Mouse (Mus musculus): Measurements from ENCODE around the gene Prpf40a.

Gene Prpf40a

DNA sequence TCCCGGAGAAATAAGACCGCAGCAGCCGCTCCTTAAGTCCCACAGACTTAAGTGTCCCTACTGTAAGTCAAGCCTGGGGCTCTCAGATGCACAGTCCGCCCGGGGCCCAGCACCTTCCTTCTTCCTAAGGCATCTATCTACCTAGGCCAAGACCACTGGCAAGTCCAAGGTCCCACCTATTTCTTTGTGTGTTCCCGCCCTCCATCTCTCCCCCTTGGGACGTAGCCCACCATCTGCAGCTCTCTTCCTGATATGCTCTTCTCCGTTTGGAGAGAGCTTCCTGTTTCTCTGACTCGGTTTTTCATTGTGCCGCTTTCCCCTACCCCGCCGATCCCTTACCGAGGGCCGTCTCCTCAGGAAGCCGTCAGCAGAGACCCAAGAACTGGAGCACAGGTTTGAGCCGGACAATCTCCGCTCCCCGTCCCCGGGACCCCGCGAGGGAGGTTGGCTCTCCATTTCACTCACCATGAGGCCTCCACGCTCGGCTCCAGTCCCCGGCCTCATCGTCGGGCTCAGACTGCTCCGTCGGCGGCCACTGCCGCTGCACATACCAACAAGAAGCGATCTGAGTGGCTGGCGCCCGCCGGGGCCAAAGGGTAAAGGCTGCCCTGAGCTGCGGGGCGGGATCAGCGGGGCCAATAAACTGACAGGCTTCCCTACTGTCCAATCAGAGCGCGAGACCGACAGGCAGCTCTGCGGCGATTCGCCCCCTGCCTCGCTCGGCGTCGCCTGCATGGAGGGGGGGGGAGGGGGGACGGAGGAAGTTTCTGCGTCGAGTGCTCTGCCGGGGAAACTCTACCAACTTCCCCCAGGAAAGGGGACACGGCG, at the start of gene Prpf40a:
Gene Prpf40a (minus strand): TSS at position 601 of the 828 bp plus-strand sequence.
- DNase-seq (ENCODE audit: low read depth, low spot score) = peak; percentile 97

- no peak for DNase-seq (ENCODE audit: low read depth, low spot score)
These were observed 31.2 kb upstream of the Prpf40a start for GRCm38 (mm10) chr2:53222242-53222641.

- no peak for DNase-seq (ENCODE audit: low read depth, low spot score)
These were observed 22.4 kb upstream of the Prpf40a start for GRCm38 (mm10) chr2:53213493-53213892.

DNA sequence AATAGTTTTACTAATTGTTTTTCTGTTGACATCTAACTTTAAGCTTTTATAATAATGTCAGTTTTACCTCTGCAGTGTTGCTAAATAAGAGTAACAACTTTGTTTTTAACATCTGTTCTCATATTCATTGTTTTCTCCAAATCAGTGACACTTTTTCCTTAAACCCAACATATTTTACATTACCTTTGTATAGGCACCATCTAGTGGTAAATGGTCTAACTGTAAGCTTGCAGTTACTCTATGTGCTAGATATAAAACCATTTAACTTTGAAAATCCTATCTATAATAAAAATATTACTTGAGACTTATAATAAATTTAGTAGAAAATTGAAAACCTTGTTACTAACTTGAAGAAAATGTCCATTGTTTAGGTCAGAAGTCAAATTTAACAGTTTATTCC, 15.7 kb upstream of the Prpf40a start:
- DNase-seq (ENCODE audit: low read depth, low spot score) = no peak

DNA sequence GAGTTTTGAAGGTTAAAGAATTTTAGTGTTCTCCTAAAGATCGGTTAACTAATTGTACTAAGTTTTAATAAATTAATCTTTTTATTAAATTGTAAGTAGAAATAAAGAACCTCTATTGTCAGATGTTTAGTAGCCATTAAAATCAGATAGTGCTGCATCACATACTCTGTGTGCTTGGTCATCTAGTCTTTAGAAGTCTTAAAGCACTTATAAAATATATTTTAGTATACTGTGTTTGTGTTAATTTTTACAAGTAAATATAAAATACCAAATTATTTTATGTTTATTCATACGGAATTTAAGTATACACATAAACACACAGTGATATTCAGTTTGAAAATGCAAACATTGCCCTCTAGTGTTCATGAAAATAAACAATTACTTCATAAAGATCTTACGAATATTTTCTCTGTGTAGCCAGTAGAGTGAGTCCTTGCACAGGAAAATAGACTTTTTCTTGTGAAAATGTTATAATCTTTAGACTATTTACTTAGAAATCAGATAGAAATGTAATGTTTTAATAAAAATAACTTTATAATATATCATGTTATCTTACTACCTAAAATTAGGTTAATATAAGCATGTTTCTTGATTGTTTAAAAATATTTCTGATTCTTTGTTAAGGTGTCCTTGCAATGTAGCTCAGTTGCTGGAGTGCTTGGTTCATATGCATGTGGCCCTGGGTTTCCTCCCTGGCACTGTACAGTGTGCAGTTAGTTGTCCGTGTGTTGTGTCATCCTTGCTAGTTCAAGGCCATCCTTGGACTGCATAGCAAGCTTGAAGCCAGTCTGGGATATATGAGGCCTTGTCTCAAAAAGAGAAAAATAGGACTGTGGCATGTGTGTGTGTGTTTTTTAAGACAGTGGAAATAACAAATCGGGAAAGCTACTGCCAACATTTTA, 13.5 kb upstream of the Prpf40a start:
- no peak for DNase-seq (ENCODE audit: low read depth, low spot score)

GRCm38 (mm10) chr2:53200164-53200885, 9.2 kb upstream of the Prpf40a start:
- DNase-seq (ENCODE audit: low read depth, low spot score) = no peak

DNA sequence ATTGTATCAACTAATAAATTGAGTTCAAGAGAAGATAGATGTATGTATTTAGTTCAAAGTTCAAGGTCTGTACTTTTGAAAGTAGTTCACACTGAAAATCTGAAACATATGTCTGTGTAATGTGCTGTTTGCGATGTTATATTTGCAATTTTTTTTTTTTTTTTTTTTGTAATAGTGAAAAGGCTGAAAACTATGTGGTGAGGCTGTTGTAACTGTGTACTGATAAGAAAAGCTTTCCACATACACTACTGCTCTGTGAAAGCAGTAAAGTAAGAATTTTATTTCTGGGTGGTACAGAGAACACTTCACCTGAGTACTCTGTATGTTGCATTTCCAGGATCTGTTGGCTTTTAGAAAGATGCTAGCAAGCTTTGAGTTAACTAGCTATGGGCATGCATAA, 8.1 kb upstream of the Prpf40a start:
- DNase-seq (ENCODE audit: low read depth, low spot score) = no peak

DNA sequence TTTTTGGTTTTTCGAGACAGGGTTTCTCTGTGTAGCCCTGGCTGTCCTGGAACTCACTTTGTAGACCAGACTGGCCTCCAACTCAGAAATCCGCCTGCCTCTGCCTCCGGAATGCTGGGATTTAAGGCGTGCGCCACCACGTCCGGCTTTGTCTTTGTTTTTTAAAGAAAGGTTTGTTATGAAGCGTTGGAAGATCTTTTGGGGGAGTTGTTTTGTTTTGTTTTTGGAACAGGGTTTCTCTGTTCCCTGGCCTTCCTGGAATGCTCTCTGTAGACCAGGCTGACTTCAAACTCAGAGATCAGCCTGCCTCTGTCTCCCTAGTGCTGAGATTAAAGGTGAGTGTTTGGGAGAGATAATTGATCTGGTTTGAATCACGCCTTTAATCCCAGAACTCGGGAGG, 5.3 kb upstream of the Prpf40a start:
- no peak for DNase-seq (ENCODE audit: low read depth, low spot score)

- peak; percentile 41 for DNase-seq (ENCODE audit: low read depth, low spot score)
These were observed 1.3 kb upstream of the Prpf40a start for GRCm38 (mm10) chr2:53192386-53192785.

GRCm38 (mm10) chr2:53191523-53192220, 588 bp upstream of the Prpf40a start, which contains the start of gene Arl6ip6:
TSS of gene Arl6ip6 (plus strand) at chr2:53191726.
- DNase-seq (ENCODE audit: low read depth, low spot score) = peak; percentile 89

DNA sequence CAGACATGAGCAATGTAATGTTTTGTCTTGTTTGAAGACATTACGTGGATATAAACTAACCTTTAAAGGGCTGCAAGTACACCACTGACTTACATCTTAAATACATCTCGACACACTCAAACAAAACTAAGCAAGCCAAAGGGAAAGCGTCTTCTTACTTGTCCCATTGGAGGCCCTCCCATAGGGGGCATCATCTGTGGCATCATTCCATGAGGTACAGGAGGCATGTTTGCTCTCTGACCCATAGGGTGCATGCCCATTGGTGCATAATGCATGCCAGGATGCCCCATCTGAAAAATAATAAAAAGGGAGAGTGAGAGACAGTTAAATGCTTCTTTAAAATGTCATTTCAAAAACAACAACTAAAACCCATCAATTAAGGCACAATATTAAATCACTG, 1.3 kb downstream of the Prpf40a start:
- DNase-seq (ENCODE audit: low read depth, low spot score) = no peak

DNA sequence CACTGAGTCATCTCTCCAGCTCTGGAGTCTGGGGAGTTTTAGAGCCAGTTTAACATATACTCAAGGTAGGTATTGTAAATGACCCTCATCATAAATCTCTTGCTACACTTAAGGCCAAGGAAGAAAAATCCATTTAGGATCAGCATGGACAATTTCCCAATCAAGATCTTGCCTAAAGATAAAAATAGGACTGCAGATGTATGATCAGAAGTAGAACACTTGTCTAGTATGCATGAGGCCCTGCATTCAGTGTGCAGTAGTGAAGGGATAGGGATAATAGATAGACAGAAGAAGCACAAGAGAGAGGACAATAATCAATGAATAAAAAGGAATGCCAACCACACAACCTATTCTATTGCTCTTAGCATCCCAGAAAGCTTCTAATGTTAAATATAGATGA, 11.2 kb downstream of the Prpf40a start:
- no peak for DNase-seq (ENCODE audit: low read depth, low spot score)

GRCm38 (mm10) chr2:53178966-53179365, 12.1 kb downstream of the Prpf40a start:
- DNase-seq (ENCODE audit: low read depth, low spot score) = no peak

- no peak for DNase-seq (ENCODE audit: low read depth, low spot score)
These were observed 17.1 kb downstream of the Prpf40a start for GRCm38 (mm10) chr2:53173966-53174365.

DNA sequence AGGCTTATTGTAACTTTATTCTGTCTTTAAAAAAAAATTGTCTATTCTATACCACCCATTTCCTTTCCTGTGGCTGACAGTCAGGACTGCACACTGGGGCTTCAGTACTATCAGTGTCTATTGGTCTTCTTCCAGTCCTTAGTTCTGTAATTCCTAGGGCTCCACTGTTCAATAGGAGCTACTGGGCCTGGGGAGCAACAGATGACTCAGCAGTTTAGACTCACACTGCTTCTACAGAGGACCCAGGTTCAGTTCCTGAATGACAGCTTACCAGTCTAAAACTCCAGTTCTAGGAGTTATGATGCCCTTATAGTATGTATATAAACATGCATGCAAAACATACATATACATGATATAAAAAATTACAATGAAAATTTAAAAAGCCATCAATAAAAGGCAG, 44.2 kb downstream of the Prpf40a start:
- DNase-seq (ENCODE audit: low read depth, low spot score) = no peak

- DNase-seq (ENCODE audit: low read depth, low spot score) = no peak
These were observed 59.5 kb downstream of the Prpf40a start for GRCm38 (mm10) chr2:53131567-53131966.

DNA sequence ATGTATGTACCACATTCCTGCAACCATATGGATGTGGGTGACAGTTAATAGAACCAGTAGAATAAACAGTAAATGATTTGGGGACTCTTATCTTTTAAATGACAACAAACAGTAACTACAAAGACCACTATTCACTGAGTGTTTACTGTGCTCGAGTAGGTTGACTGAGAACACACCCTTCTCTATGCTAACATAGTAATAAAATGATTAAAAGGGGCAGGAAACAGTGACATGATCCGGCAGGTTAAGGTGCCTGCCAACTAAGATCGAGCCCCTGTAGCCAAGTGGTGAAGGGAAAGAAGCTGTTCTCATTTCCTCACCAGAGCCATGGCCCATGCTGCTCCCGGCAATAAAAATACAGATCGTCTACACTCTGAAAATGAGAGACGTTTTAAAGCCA, 62.0 kb downstream of the Prpf40a start:
- no peak for DNase-seq (ENCODE audit: low read depth, low spot score)

GRCm38 (mm10) chr2:53125998-53126397, 65.1 kb downstream of the Prpf40a start:
- no peak for DNase-seq (ENCODE audit: low read depth, low spot score)

DNA sequence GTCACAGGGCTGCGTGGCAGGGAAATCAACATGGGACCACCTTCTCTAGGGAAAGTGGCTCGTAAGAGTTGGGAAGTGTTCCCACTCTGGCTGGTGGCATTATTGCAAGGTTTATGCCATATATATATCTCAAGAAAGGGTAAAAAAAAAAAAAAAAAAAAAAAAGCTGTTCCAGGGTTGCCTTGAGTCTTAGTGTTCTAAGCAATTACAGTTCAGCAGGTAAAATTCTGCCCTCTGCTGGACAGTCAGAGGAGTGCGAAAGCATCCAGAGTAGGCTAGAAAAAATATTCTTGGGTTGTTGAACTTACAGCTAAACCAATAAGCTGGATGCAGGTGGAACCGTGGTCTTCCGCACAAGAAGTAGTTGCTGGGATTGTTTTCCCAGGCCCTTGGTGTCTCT, 69.3 kb downstream of the Prpf40a start:
- peak; percentile 4 for DNase-seq (ENCODE audit: low read depth, low spot score)

DNA sequence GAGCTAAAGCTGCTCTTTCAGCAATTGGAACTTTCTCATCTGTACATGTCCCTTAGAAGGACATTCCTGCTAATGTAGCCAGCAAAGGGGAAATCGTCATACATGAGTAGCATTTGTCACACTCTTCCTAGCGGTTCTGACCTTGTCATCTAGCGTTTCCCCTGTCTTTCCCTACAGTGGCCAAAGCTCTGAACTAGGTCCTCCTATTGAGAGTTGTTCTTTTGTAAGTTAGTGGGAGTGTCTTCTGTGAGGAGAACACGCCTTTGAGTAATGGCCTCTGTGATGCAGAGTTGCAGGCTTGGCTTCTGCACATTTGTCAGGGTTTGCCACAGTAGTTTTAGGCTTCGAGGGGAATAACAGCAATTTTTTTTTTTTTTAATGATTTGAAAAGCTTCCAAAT, 82.5 kb downstream of the Prpf40a start:
- no peak for DNase-seq (ENCODE audit: low read depth, low spot score)

- no peak for DNase-seq (ENCODE audit: low read depth, low spot score)
These were observed 84.6 kb downstream of the Prpf40a start for GRCm38 (mm10) chr2:53106472-53106871.

Data from c-Kit-negative CD71-positive TER-119-positive erythroid progenitor cells, embryonic 14.5 days (primary cell).